19 mouse cellular contexts compared by ENCODE assay signal in the genomic region with DNA sequence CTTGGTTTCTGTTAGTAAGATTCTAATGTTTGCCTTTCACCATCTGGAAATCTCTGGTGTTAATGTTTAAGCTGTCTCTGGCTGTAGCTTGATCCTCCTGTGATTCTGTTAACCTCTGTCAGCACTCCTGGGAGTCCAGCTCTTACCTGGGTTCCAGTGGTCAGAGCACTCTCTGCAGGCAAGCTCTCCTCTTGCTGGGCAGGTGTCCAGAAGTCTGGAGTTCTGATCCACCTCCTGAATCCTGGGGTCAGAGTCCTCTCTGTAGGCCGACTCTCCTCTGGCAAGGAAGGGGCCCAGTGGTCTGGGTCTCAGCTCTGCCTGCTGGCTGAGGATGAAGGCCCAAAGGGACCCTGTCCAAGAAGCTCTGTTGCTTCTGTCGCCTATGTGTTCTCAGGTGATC.
"Had no signal": no experiment of that assay in that cellular context is flagged by ENCODE, and none has a peak within 500 bp of the region (broad histone marks: within the 10 kb centered on the region; RNA-seq: fewer than 3 reads in every experiment).

No protein-coding gene starts in this region.

- DNase-seq: lung, adult 2 months; lung, postnatal 10 days; lung, postnatal 4 days; midbrain, embryonic 14.5 days; retina, postnatal 1 day; right cerebral cortex, adult 18-20 months; right cerebral cortex, postnatal 25 days; right cerebral cortex, postnatal 4 days; spleen, adult 18-20 months; thymus, adult 18-20 months; thymus, postnatal 14 days; thymus, postnatal 36 days had no signal

- H3K27ac ChIP-seq: lung, embryonic 15.5 days; midbrain, embryonic 10.5 days; midbrain, embryonic 12.5 days; neural tube, embryonic 13.5 days; neural tube, embryonic 15.5 days had no signal

- H3K4me1 ChIP-seq: lung, embryonic 15.5 days; midbrain, embryonic 10.5 days; midbrain, embryonic 12.5 days; neural tube, embryonic 13.5 days; neural tube, embryonic 15.5 days had no signal

- H3K9me3 ChIP-seq: lung, embryonic 15.5 days; midbrain, embryonic 12.5 days; neural tube, embryonic 15.5 days had no signal

- H3K36me3 ChIP-seq: lung, embryonic 15.5 days; midbrain, embryonic 10.5 days; midbrain, embryonic 12.5 days; neural tube, embryonic 13.5 days; neural tube, embryonic 15.5 days had no signal

- H3K27me3 ChIP-seq: lung, embryonic 15.5 days; midbrain, embryonic 12.5 days; neural tube, embryonic 13.5 days; neural tube, embryonic 15.5 days had no signal

- H3K9ac ChIP-seq: lung, embryonic 15.5 days; midbrain, embryonic 12.5 days; neural tube, embryonic 13.5 days; neural tube, embryonic 15.5 days had no signal

- H3K4me3 ChIP-seq: lung, embryonic 15.5 days; midbrain, embryonic 10.5 days; midbrain, embryonic 12.5 days; myocyte; neural tube, embryonic 13.5 days; neural tube, embryonic 15.5 days had no signal

- ATAC-seq: midbrain, embryonic 16.5 days had no signal

- H3K4me2 ChIP-seq: lung, embryonic 15.5 days; midbrain, embryonic 12.5 days; neural tube, embryonic 13.5 days; neural tube, embryonic 15.5 days had no signal
